Mouse (Mus musculus): Measurements from ENCODE around the gene Inpp4a.

DNA sequence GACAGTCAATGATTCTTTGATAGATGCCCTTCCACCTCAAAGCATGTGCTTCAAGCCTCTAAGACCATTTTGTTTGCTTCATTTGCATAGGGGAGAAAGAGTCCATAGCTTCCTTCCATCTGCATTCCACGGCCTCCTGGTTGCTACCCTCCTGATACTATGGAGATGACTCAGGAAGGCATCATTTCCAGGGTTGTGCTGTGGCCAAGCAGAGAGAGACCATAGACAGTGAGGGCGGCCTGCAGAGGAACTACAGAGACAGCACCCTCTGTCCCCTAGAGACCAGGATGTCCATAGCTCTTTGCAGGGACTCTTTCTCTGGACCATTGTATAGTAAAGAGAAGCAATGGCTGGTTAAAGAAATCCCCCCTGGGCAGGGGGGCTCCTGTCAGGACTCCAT is 105.5 kb downstream of the Inpp4a start:
- no peak for TF ChIP-seq CTCF (conservative IDR thresholded peaks at IDR 0.05 in 1 of 2, IDR thresholded peaks at IDR 0.05 in 1 of 2; ENCODE audit: low read depth in 2 of 2, low read length in 2 of 2)
- no peak for TF ChIP-seq USF1 (IDR thresholded peaks at IDR 0.05; ENCODE audit: low read depth, low read length)
- TF ChIP-seq CHD2 (IDR thresholded peaks at IDR 0.05; ENCODE audit: low read length) = no peak
- TF ChIP-seq EP300 (IDR thresholded peaks at IDR 0.05; ENCODE audit: low read length) = no peak
- no peak for TF ChIP-seq GABPA (IDR thresholded peaks at IDR 0.05; ENCODE audit: insufficient replicate concordance, low read depth, low read length)
- TF ChIP-seq ZNF384 (IDR thresholded peaks at IDR 0.05; ENCODE audit: low read depth, low read length) = no peak
- no peak for TF ChIP-seq POLR2AphosphoS2 (IDR thresholded peaks at IDR 0.05; ENCODE audit: low read depth, low read length)
- no peak for TF ChIP-seq MAFK (IDR thresholded peaks at IDR 0.05; ENCODE audit: insufficient replicate concordance, low read length)
- no peak for TF ChIP-seq HCFC1 (IDR thresholded peaks at IDR 0.05; ENCODE audit: low read depth, low read length)
- TF ChIP-seq ZMIZ1 (IDR thresholded peaks at IDR 0.05; ENCODE audit: low read depth, low read length) = no peak
